Mouse (Mus musculus) heart, embryonic 13.5 days (tissue): ENCODE measurements at regions not wholly inside any gene's neighbourhood (a gene's known extent, or its start where the extent isn't known, plus 50 kb on each side); places are given as distances from the start of the nearest gene placed in this dataset.
"Not testable (repeated sequence)": the region's sequence is repeated elsewhere in the genome, so short reads cannot be mapped to it uniquely, and the experiment has no call there.

Source experiments
- ATAC-seq: fragments of 200-750 bp; cut with Nextera tagmentation; 2 replicates; pipeline ENCODE4 v1.8.0; 2017; ENCODE audit warnings: moderate TSS enrichment; ENCODE audit not compliant: insufficient number of reproducible peaks, low FRiP score, low TSS enrichment; ENCODE audit errors: extremely low read depth
- H3K27ac ChIP-seq: fragments of 300-500 bp; sonication (generic); replicated peaks from 2 replicates; pipeline ENCODE4 v1.5.1; 2015; ENCODE audit warnings: moderate library complexity, mild to moderate bottlenecking, inconsistent platforms
- H3K27me3 ChIP-seq: fragments of 300-500 bp; sonication (generic); replicated peaks from 2 replicates; pipeline ENCODE4 v1.6.1; 2015; ENCODE audit warnings: mild to moderate bottlenecking, inconsistent platforms
- H3K36me3 ChIP-seq: fragments of 300-500 bp; sonication (generic); 2 replicates; pipeline ENCODE4 v1.6.1; 2015; ENCODE audit warnings: mild to moderate bottlenecking, inconsistent platforms
- H3K4me1 ChIP-seq: fragments of 300-500 bp; sonication (generic); 2 replicates; pipeline ENCODE4 v1.6.1; 2015; ENCODE audit warnings: inconsistent platforms
- H3K4me2 ChIP-seq: fragments of 300-500 bp; sonication (generic); 2 replicates; pipeline ENCODE4 v1.6.1; 2015; ENCODE audit warnings: inconsistent platforms, mild to moderate bottlenecking, moderate library complexity
- H3K4me3 ChIP-seq: fragments of 300-500 bp; sonication (generic); 2 replicates; pipeline ENCODE4 v1.5.1; 2015; ENCODE audit warnings: moderate library complexity, mild to moderate bottlenecking, inconsistent platforms
- H3K9ac ChIP-seq: fragments of 300-500 bp; sonication (generic); 2 replicates; pipeline ENCODE4 v1.6.1; 2015; ENCODE audit warnings: inconsistent platforms, mild to moderate bottlenecking, moderate library complexity
- H3K9me3 ChIP-seq: fragments of 300-500 bp; sonication (generic); 2 replicates; pipeline ENCODE4 v1.6.1; 2016; ENCODE audit warnings: inconsistent platforms
- WGBS: fragments of 180-500 bp; shearing (Covaris S2); methylation state at CpG from one replicate; pipeline ENCODE4 v1.1.7; 2015; ENCODE audit warnings: mixed read lengths; 5-methylcytosine and 5-hydroxymethylcytosine counted together

DNA sequence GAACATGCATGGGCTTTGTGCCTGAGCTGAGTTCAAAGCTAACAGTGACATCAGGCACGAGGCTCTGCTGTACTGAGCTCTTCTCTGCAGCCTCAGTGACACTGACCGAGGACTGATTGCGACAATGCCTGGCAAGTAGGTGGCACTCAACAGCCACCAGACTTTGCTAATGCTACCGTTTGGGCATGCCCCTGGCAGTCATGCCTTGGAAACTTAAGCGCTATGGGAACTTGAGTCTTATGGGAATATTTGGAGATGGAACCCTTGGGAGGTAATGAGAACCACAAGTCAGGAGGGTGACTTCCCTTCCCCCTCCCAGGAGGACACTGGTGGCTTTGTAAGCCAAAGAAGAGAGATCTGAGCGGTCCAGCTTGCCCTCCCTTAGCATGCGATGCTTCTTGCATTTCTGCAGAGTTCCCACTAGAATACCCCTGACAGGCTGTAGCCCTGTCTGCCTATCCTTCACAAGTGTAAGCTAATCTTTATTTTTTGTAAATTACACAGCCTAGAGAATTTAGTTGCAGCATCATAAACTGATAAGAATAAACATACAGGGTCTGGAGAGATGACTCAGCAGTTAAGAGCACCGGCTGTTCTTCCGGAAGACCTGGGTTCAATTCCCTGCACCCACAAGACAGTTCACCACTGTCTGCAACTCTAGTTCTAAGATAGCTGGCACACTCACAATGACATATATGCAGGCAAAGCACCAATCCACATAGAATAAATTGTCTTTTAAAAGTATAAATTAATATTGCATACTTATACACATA lies 86.4 kb upstream of the Commd3 start:
- Histone ChIP-seq H3K4me1 (peaks cover 6% of the 10 kb centered on the region; the same call in 1 of the 2 replicates), H3K4me2 (peak overlapping the region; percentile 9; the same call in 1 of the 2 replicates), H3K4me3 (no peak overlapping the region), H3K27ac (no peak overlapping the region), H3K9ac (no peak overlapping the region), H3K9me3 (no peaks in the 10 kb centered on the region), H3K36me3 (no peaks in the 10 kb centered on the region), H3K27me3 (peaks cover 28% of the 10 kb centered on the region)
- WGBS: 35% methylated on average over 9 of the region's 9 CpGs
- no peak for ATAC-seq

- Histone ChIP-seq H3K27me3 (no peaks in the 10 kb centered on the region), H3K27ac (no peak overlapping the region), H3K4me2 (no peak overlapping the region), H3K9ac (no peak overlapping the region), H3K9me3 (peaks cover 7% of the 10 kb centered on the region; the same call in 1 of the 2 replicates), H3K4me1 (no peaks in the 10 kb centered on the region), H3K36me3 (no peaks in the 10 kb centered on the region), H3K4me3 (no peak overlapping the region)
- WGBS: 69% methylated on average over 4 of the region's 4 CpGs
- no peak for ATAC-seq
Measured at GRCm38 (mm10) chr2:18558133-18558532, 114.1 kb upstream of the Commd3 start.

- Histone ChIP-seq H3K4me1 (no peaks in the 10 kb centered on the region), H3K27ac (no peak overlapping the region), H3K4me2 (no peak overlapping the region), H3K9ac (no peak overlapping the region), H3K4me3 (no peak overlapping the region), H3K9me3 (no peaks in the 10 kb centered on the region), H3K27me3 (no peaks in the 10 kb centered on the region), H3K36me3 (no peaks in the 10 kb centered on the region)
- ATAC-seq: no peak
- WGBS: 51% methylated on average over 5 of the region's 5 CpGs
Measured at GRCm38 (mm10) chr2:18547964-18548643, 124.1 kb upstream of the Commd3 start.

DNA sequence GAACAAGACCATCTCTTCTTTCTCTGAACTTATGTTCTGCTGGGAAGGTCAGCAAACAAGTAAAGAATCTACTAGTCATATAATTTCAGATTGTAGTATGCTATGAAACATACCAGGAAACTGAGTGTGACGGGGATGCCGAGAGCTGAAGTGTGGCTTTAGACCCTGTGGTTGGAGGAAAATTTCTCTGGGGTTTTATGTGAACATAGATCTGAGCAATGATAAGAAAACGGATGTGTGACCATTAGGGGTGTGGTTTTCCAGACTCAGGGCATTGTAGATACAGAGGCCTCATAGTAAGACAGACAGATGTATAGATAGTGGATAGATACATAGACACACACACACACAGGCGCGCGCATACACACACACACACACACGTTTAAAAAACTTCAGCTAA lies 131.8 kb upstream of the Dnajc1 start:
- Histone ChIP-seq H3K9ac (no peak overlapping the region), H3K4me2 (no peak overlapping the region), H3K27ac (no peak overlapping the region), H3K9me3 (no peaks in the 10 kb centered on the region), H3K27me3 (no peaks in the 10 kb centered on the region), H3K4me1 (no peaks in the 10 kb centered on the region), H3K36me3 (no peaks in the 10 kb centered on the region), H3K4me3 (no peak overlapping the region)
- 82% methylated on average over 7 of the region's 7 CpGs for WGBS
- no peak for ATAC-seq

GRCm38 (mm10) chr2:18523911-18524310 lies 131.3 kb upstream of the Dnajc1 start:
- H3K27me3 ChIP-seq: no peaks in the 10 kb centered on the region
- WGBS: 67% methylated on average over 3 of the region's 3 CpGs
- ATAC-seq: no peak

DNA sequence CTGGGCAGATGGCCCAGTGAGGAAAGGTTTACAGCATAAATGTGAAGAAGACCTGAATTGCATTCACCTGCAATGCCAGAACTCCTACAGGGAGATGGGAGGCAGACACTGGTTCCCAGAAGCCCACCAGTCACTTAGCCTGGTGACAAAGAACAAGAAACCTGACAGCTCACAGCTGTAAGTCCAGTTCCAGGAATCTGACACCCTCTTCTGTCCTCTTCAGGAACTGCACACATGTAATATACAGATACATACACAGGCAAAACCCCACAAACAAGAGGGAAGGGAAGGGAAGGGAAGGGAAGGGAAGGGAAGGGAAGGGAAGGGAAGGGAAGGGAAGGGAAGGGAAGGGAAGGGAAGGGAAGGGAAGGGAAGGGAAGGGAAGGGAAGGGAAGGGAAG lies 120.8 kb upstream of the Dnajc1 start:
- 0 out of 2 replicates have a peak, but pooled peaks cover 3% of the 10 kb centered on the region for H3K9me3 ChIP-seq
- no peak overlapping the region for H3K4me2 ChIP-seq
- H3K4me3 ChIP-seq: no peak overlapping the region
- no peak for ATAC-seq
- H3K9ac ChIP-seq: no peak overlapping the region
- no peaks in the 10 kb centered on the region for H3K4me1 ChIP-seq
- no peaks in the 10 kb centered on the region for H3K36me3 ChIP-seq
- H3K27me3 ChIP-seq: no peaks in the 10 kb centered on the region
- H3K27ac ChIP-seq: no peak overlapping the region

More at GRCm38 (mm10) chr2:18523911-18524310, 131.3 kb upstream of the Dnajc1 start:
- no peaks in the 10 kb centered on the region for H3K36me3 ChIP-seq
- H3K4me1 ChIP-seq: no peaks in the 10 kb centered on the region
- H3K4me3 ChIP-seq: no peak overlapping the region
- H3K9ac ChIP-seq: no peak overlapping the region
- H3K4me2 ChIP-seq: no peak overlapping the region
- no peaks in the 10 kb centered on the region for H3K9me3 ChIP-seq
- H3K27ac ChIP-seq: no peak overlapping the region

DNA sequence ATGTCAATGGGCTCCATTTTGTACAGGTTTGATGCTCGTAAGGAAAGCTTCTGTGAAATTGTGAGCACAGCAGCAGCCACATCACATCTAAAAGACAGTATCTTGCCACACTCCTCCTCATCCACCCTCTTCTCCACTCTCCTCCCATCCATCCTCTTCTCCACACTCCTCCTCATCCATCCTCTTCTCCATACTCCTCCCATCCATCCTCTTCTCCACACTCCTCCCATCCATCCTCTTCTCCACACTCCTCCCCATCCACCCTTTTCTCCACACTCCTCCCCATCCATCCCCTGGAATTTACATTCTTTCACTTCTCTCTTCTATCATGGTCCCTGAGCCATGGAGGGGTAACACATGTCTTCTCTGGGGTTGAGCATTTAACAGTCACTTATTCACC lies 116.7 kb upstream of the Dnajc1 start:
- Histone ChIP-seq H3K4me3 (no peak overlapping the region), H3K27ac (no peak overlapping the region), H3K27me3 (no peaks in the 10 kb centered on the region), H3K36me3 (no peaks in the 10 kb centered on the region), H3K4me1 (no peaks in the 10 kb centered on the region), H3K9me3 (0 out of 2 replicates have a peak, but pooled peaks cover 3% of the 10 kb centered on the region), H3K9ac (no peak overlapping the region), H3K4me2 (no peak overlapping the region)
- 77% methylated on average over 1 of the region's 1 CpGs for WGBS
- no peak for ATAC-seq

DNA sequence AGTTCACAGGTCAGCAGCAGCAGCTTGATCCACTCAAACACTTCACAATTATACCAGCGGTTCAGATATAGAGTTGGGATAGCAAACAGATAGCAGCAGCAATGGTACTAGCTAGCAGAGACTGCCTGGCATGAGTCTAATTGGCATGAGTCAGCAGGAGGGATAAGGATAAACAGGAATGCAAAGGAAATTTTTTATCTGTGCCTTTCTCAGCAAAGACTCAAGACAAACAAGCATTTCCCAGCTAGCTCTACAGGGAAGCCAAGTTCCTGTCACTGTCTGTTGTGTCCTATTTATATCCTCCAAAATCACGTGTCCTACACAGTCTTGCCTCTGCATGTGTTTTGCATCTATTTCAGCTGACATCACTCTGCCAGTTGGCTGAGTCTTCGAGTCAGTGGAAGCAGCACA lies 80.7 kb upstream of the Dnajc1 start:
- H3K9me3 ChIP-seq: peaks cover 23% of the 10 kb centered on the region
- peak; percentile 54; the same call in 1 of the 2 replicates for ATAC-seq
- H3K4me1 ChIP-seq: peaks cover 12% of the 10 kb centered on the region
- H3K9ac ChIP-seq: no peak overlapping the region
- WGBS: 12% methylated on average over 3 of the region's 3 CpGs
- peak overlapping the region; percentile 48 for H3K27ac ChIP-seq
- no peaks in the 10 kb centered on the region for H3K36me3 ChIP-seq
- H3K27me3 ChIP-seq: no peaks in the 10 kb centered on the region
- H3K4me2 ChIP-seq: 0 out of 2 replicates have a peak overlapping the region, but pooled peaks have one; percentile 16
- H3K4me3 ChIP-seq: no peak overlapping the region

- no peaks in the 10 kb centered on the region for H3K27me3 ChIP-seq
- no peaks in the 10 kb centered on the region for H3K4me1 ChIP-seq
- ATAC-seq: no peak
- H3K36me3 ChIP-seq: peaks cover 7% of the 10 kb centered on the region; the same call in 1 of the 2 replicates
- H3K9ac ChIP-seq: no peak overlapping the region
- H3K4me2 ChIP-seq: no peak overlapping the region
- peaks cover 26% of the 10 kb centered on the region for H3K9me3 ChIP-seq
- no peak overlapping the region for H3K27ac ChIP-seq
- no peak overlapping the region for H3K4me3 ChIP-seq
- WGBS: 81% methylated on average over 4 of the region's 4 CpGs
Measured at GRCm38 (mm10) chr2:18460901-18461300, 68.3 kb upstream of the Dnajc1 start.

DNA sequence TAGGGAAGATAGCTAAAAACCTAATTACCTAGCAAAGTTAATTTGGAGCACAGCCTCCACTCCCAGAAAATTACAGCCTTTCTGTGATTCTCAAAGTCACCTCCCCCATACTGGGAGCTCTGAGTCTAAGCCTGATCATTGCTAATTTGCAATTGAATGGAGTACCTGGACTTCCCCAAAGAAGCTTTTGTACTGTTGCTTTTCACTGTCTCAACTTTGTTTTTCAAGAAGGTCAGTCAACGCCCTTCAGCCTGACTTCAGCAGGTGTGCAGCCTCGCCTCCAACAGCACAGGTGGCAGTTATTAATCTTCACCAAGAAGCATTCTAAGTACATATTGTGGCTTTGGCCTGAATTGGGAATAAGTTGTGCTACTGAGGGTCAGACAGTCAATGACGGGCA lies 67.7 kb upstream of the Dnajc1 start:
- H3K27me3 ChIP-seq, H3K9ac ChIP-seq, H3K4me1 ChIP-seq, ATAC-seq, H3K27ac ChIP-seq, H3K4me3 ChIP-seq, H3K4me2 ChIP-seq, H3K36me3 ChIP-seq: not testable (repeated sequence)
- peaks cover 26% of the 10 kb centered on the region for H3K9me3 ChIP-seq
- WGBS: 79% methylated on average over 3 of the region's 3 CpGs

GRCm38 (mm10) chr2:18453426-18453825 lies 60.8 kb upstream of the Dnajc1 start:
- Histone ChIP-seq H3K4me3 (peak overlapping the region; percentile 51), H3K9ac (peak overlapping the region; percentile 70), H3K4me2 (peak overlapping the region; percentile 65), H3K9me3 (peaks cover 15% of the 10 kb centered on the region)
- not testable (repeated sequence) for H3K4me1 ChIP-seq, ATAC-seq, H3K36me3 ChIP-seq, H3K27ac ChIP-seq, H3K27me3 ChIP-seq
- 18% methylated on average over 2 of the region's 2 CpGs for WGBS
